Mouse (Mus musculus): ENCODE measurements at regions not wholly inside any gene's neighbourhood (a gene's known extent, or its start where the extent isn't known, plus 50 kb on each side); places are given as distances from the start of the nearest gene placed in this dataset.

- DNase-seq (no peak), ATAC-seq (no peak)
- 81% methylated on average over 8 of the region's 8 CpGs for WGBS (ENCODE audit: insufficient replicate concordance)
- no peak overlapping the region for H3K27ac ChIP-seq (ENCODE audit: low read depth)
- H3K36me3 ChIP-seq (replicated peaks; ENCODE audit: insufficient read depth, low read length): no peaks in the 10 kb centered on the region
- no peaks in the 10 kb centered on the region for H3K27me3 ChIP-seq (ENCODE audit: insufficient read depth, low read length)
- no peaks in the 10 kb centered on the region for H3K9me3 ChIP-seq (ENCODE audit: low read length)
- no peak overlapping the region for H3K4me3 ChIP-seq (ENCODE audit: low read depth, low read length)
- TF ChIP-seq EP300 (IDR thresholded peaks at IDR 0.05; ENCODE audit: low read depth) (no peak), CTCF (IDR thresholded peaks at IDR 0.05; ENCODE audit: low read depth) (no peak)
- no peak overlapping the region for H3K9ac ChIP-seq (replicated peaks)
- no peaks in the 10 kb centered on the region for H3K4me1 ChIP-seq (ENCODE audit: insufficient read depth)
- H3K4me2 ChIP-seq (ENCODE audit: low read depth, low read length): no peak overlapping the region
Measured at GRCm38 (mm10) chr1:41887556-41887955, 808.0 kb upstream of the Pou3f3 start.

GRCm38 (mm10) chr1:41888213-41888612 is 807.4 kb upstream of the Pou3f3 start:
- no peak for ATAC-seq
- H3K4me1 ChIP-seq (ENCODE audit: insufficient read depth): no peaks in the 10 kb centered on the region

GRCm38 (mm10) chr1:41888966-41889365 is 806.6 kb upstream of the Pou3f3 start:
- TF ChIP-seq CTCF (IDR thresholded peaks at IDR 0.05; ENCODE audit: low read depth) (no peak), EP300 (IDR thresholded peaks at IDR 0.05; ENCODE audit: low read depth) (no peak)
- no peaks in the 10 kb centered on the region for H3K4me1 ChIP-seq (ENCODE audit: insufficient read depth)
- H3K27ac ChIP-seq (ENCODE audit: low read depth): no peak overlapping the region
- no peak overlapping the region for H3K4me3 ChIP-seq (ENCODE audit: low read depth, low read length)
- DNase-seq (no peak), ATAC-seq (no peak)
- no peak overlapping the region for H3K4me2 ChIP-seq (ENCODE audit: low read depth, low read length)
- no peaks in the 10 kb centered on the region for H3K9me3 ChIP-seq (ENCODE audit: low read length)
- H3K9ac ChIP-seq (replicated peaks): no peak overlapping the region
- no peaks in the 10 kb centered on the region for H3K27me3 ChIP-seq (ENCODE audit: insufficient read depth, low read length)
- H3K36me3 ChIP-seq (replicated peaks; ENCODE audit: insufficient read depth, low read length): no peaks in the 10 kb centered on the region
- 74% methylated on average over 5 of the region's 5 CpGs for WGBS (ENCODE audit: insufficient replicate concordance)

More at GRCm38 (mm10) chr1:41888213-41888612, 807.4 kb upstream of the Pou3f3 start:
- Histone ChIP-seq H3K36me3 (replicated peaks; ENCODE audit: insufficient read depth, low read length) (no peaks in the 10 kb centered on the region), H3K4me3 (ENCODE audit: low read depth, low read length) (no peak overlapping the region), H3K9me3 (ENCODE audit: low read length) (no peaks in the 10 kb centered on the region), H3K9ac (replicated peaks) (no peak overlapping the region), H3K4me2 (ENCODE audit: low read depth, low read length) (no peak overlapping the region), H3K27me3 (ENCODE audit: insufficient read depth, low read length) (no peaks in the 10 kb centered on the region), H3K27ac (ENCODE audit: low read depth) (no peak overlapping the region)
- TF ChIP-seq EP300 (IDR thresholded peaks at IDR 0.05; ENCODE audit: low read depth): no peak
- no peak for TF ChIP-seq CTCF (IDR thresholded peaks at IDR 0.05; ENCODE audit: low read depth)
- WGBS (ENCODE audit: insufficient replicate concordance): 33% methylated on average over 2 of the region's 2 CpGs
- DNase-seq: no peak

GRCm38 (mm10) chr1:41889940-41890339 is 805.6 kb upstream of the Pou3f3 start:
- H3K4me3 ChIP-seq (ENCODE audit: low read depth, low read length): no peak overlapping the region
- no peak overlapping the region for H3K9ac ChIP-seq (replicated peaks)
- no peaks in the 10 kb centered on the region for H3K36me3 ChIP-seq (replicated peaks; ENCODE audit: insufficient read depth, low read length)
- TF ChIP-seq EP300 (IDR thresholded peaks at IDR 0.05; ENCODE audit: low read depth): no peak
- TF ChIP-seq CTCF (IDR thresholded peaks at IDR 0.05; ENCODE audit: low read depth): no peak
- WGBS (ENCODE audit: insufficient replicate concordance): 72% methylated on average over 6 of the region's 6 CpGs
- ATAC-seq (no peak), DNase-seq (no peak)
- H3K27ac ChIP-seq (ENCODE audit: low read depth): no peak overlapping the region
- no peak overlapping the region for H3K4me2 ChIP-seq (ENCODE audit: low read depth, low read length)
- no peaks in the 10 kb centered on the region for H3K9me3 ChIP-seq (ENCODE audit: low read length)
- no peaks in the 10 kb centered on the region for H3K4me1 ChIP-seq (ENCODE audit: insufficient read depth)
- H3K27me3 ChIP-seq (ENCODE audit: insufficient read depth, low read length): no peaks in the 10 kb centered on the region

GRCm38 (mm10) chr1:41890714-41891689 is 804.6 kb upstream of the Pou3f3 start:
- Histone ChIP-seq H3K27me3 (ENCODE audit: insufficient read depth, low read length) (no peaks in the 10 kb centered on the region), H3K9ac (replicated peaks) (no peak overlapping the region), H3K4me3 (ENCODE audit: low read depth, low read length) (no peak overlapping the region), H3K27ac (ENCODE audit: low read depth) (no peak overlapping the region), H3K36me3 (replicated peaks; ENCODE audit: insufficient read depth, low read length) (no peaks in the 10 kb centered on the region), H3K4me2 (ENCODE audit: low read depth, low read length) (no peak overlapping the region), H3K9me3 (ENCODE audit: low read length) (no peaks in the 10 kb centered on the region), H3K4me1 (ENCODE audit: insufficient read depth) (no peaks in the 10 kb centered on the region)
- WGBS (ENCODE audit: insufficient replicate concordance): 73% methylated on average over 20 of the region's 20 CpGs
- DNase-seq (no peak), ATAC-seq (no peak)
- TF ChIP-seq EP300 (IDR thresholded peaks at IDR 0.05; ENCODE audit: low read depth): no peak
- no peak for TF ChIP-seq CTCF (IDR thresholded peaks at IDR 0.05; ENCODE audit: low read depth)

GRCm38 (mm10) chr1:41891730-41892129 is 803.8 kb upstream of the Pou3f3 start:
- Histone ChIP-seq H3K9me3 (ENCODE audit: low read length) (no peaks in the 10 kb centered on the region), H3K27ac (ENCODE audit: low read depth) (no peak overlapping the region), H3K27me3 (ENCODE audit: insufficient read depth, low read length) (no peaks in the 10 kb centered on the region), H3K4me1 (ENCODE audit: insufficient read depth) (no peaks in the 10 kb centered on the region), H3K36me3 (replicated peaks; ENCODE audit: insufficient read depth, low read length) (no peaks in the 10 kb centered on the region), H3K4me3 (ENCODE audit: low read depth, low read length) (no peak overlapping the region), H3K4me2 (ENCODE audit: low read depth, low read length) (no peak overlapping the region), H3K9ac (replicated peaks) (no peak overlapping the region)
- ATAC-seq (no peak), DNase-seq (no peak)
- TF ChIP-seq CTCF (IDR thresholded peaks at IDR 0.05; ENCODE audit: low read depth) (no peak), EP300 (IDR thresholded peaks at IDR 0.05; ENCODE audit: low read depth) (no peak)
- 85% methylated on average over 11 of the region's 11 CpGs for WGBS (ENCODE audit: insufficient replicate concordance)

Measured in liver, postnatal 0 days (tissue).